Mouse (Mus musculus) myocyte (in vitro differentiated cells): ENCODE data around the gene Gm45062.

Source experiments
- E2F4 ChIP-seq: IDR thresholded peaks from one replicate; pipeline ENCODE4 v1.6.1; 2011; ENCODE audit warnings: mild to moderate bottlenecking, control low read depth, moderate library complexity; ENCODE audit not compliant: insufficient read depth
- POLR2A ChIP-seq: IDR thresholded peaks from one replicate; pipeline ENCODE4 v1.6.1; 2011; ENCODE audit warnings: low read depth, mild to moderate bottlenecking, control low read depth, moderate library complexity; ENCODE audit not compliant: insufficient read length
- POLR2AphosphoS2 ChIP-seq: IDR thresholded peaks from one replicate; pipeline ENCODE4 v1.6.1; 2011; ENCODE audit warnings: low read depth, control low read depth; ENCODE audit not compliant: insufficient read length
- TCF3 ChIP-seq: IDR thresholded peaks from one replicate; pipeline ENCODE4 v1.6.1; 2011; ENCODE audit warnings: low read depth, control low read depth; ENCODE audit not compliant: insufficient read length

- no peak for TF ChIP-seq POLR2A
- no peak for TF ChIP-seq TCF3
- TF ChIP-seq POLR2AphosphoS2 = no peak
- TF ChIP-seq E2F4 = no peak
Measured at GRCm38 (mm10) chr6:8503953-8504352, 244.7 kb downstream of the Gm45062 start.
